Comparison of ENCODE assay signal across 18 mouse cellular contexts in genomic region chr2:35151303-35151882, GRCm38 (mm10). TPM values are rescaled to one million over a fixed set of nuclear protein-coding genes. Genes with fewer than 3 reads are reported as not detected.
"Had no signal": no experiment of that assay in that cellular context is flagged by ENCODE, and none has a peak within 500 bp of the region (broad histone marks: within the 10 kb centered on the region; RNA-seq: fewer than 3 reads in every experiment).

No protein-coding gene starts in this region.

- H3K4me2 ChIP-seq: lung, embryonic 15.5 days; midbrain, embryonic 11.5 days; midbrain, embryonic 13.5 days; midbrain, embryonic 15.5 days; neural tube, embryonic 12.5 days; stomach, embryonic 15.5 days had no signal

- H3K27ac ChIP-seq: lung, embryonic 15.5 days; macrophage; midbrain, embryonic 13.5 days; midbrain, embryonic 15.5 days; neural tube, embryonic 12.5 days; stomach, embryonic 15.5 days; stomach, postnatal 0 days had no signal

- H3K4me3 ChIP-seq: lung, embryonic 15.5 days; megakaryocyte, embryonic 14.5 days; midbrain, embryonic 13.5 days; midbrain, embryonic 15.5 days; neural tube, embryonic 12.5 days; stomach, embryonic 15.5 days had no signal

- H3K4me1 ChIP-seq: lung, embryonic 15.5 days; midbrain, embryonic 13.5 days; midbrain, embryonic 15.5 days; neural tube, embryonic 12.5 days; stomach, embryonic 15.5 days had no signal

- DNase-seq: lung, adult 2 months; lung, postnatal 14 days; lung, postnatal 36 days; right cerebral cortex, postnatal 14 days; thymus, adult 2 months; thymus, postnatal 25 days; thymus, postnatal 4 days had no signal

- H3K9me3 ChIP-seq: lung, embryonic 15.5 days; megakaryocyte, embryonic 14.5 days; midbrain, embryonic 13.5 days; midbrain, embryonic 15.5 days; neural tube, embryonic 12.5 days; stomach, embryonic 15.5 days had no signal

- ATAC-seq: lung, postnatal 0 days; midbrain, embryonic 13.5 days; midbrain, embryonic 15.5 days had no signal

- H3K27me3 ChIP-seq: lung, embryonic 15.5 days; megakaryocyte, embryonic 14.5 days; midbrain, embryonic 13.5 days; midbrain, embryonic 15.5 days; neural tube, embryonic 12.5 days; stomach, embryonic 15.5 days had no signal

- H3K9ac ChIP-seq: lung, embryonic 15.5 days; midbrain, embryonic 13.5 days; midbrain, embryonic 15.5 days; neural tube, embryonic 12.5 days; stomach, embryonic 15.5 days had no signal

RNA-seq across cellular contexts. Expression of gene AI182371, which starts 50.0 kb away (rescaled TPM):
- total RNA-seq: monocyte, adult 5-6 weeks had no signal
- polyA plus RNA-seq: midbrain, embryonic 11.5 days had no signal
